Mouse (Mus musculus) MEL (cell line): ENCODE data around the gene Usp3. TPM values are rescaled to one million over a fixed set of nuclear protein-coding genes. Genes with fewer than 3 reads are reported as not detected.

Experiments used
- DNase-seq: peaks from one replicate; pipeline ENCODE4 v3.0.0; 2011; ENCODE audit warnings: low read depth, low spot score
- H3K27ac ChIP-seq: 2 replicates; pipeline ENCODE4 v1.5.1; 2012; ENCODE audit warnings: low read depth, mild to moderate bottlenecking, control low read depth, low read length, moderate library complexity; ENCODE audit not compliant: control insufficient read depth
- H3K27me3 ChIP-seq, 2 experiments: fragments of 150-350 bp in 1 of 2; sonication (generic) in 1 of 2; 2 replicates each; pipeline ENCODE4 v1.6.1; 2012; ENCODE audit warnings: low read length in 2 of 2, mild to moderate bottlenecking in 2 of 2, improper control_type of control experiment in 1 of 2, moderate library complexity in 1 of 2; ENCODE audit not compliant: insufficient read depth in 2 of 2, control insufficient read depth in 1 of 2
- H3K36me3 ChIP-seq, 2 experiments: 2 replicates each; pipeline ENCODE4 v1.6.1; 2012 to 2014; ENCODE audit warnings: low read length in 2 of 2, improper control_type of control experiment in 1 of 2, inconsistent platforms in 1 of 2, mild to moderate bottlenecking in 1 of 2; ENCODE audit not compliant: insufficient read depth in 2 of 2, control insufficient read depth in 1 of 2
- H3K4me1 ChIP-seq, 2 experiments: fragments of 150-350 bp in 1 of 2; sonication (generic) in 1 of 2; 2 replicates each; pipeline ENCODE4 v1.6.1; 2012; ENCODE audit warnings: low read length in 2 of 2, improper control_type of control experiment in 1 of 2, mild to moderate bottlenecking in 1 of 2; ENCODE audit not compliant: insufficient read depth in 2 of 2, control insufficient read depth in 1 of 2
- H3K4me3 ChIP-seq, 2 experiments: fragments of 150-350 bp in 1 of 2; sonication (generic) in 1 of 2; 2 replicates each; pipeline ENCODE4 v1.5.1; 2012; ENCODE audit warnings: low read depth in 2 of 2, low read length in 2 of 2, mild to moderate bottlenecking in 2 of 2, moderate library complexity in 2 of 2, control low read depth in 1 of 2, improper control_type of control experiment in 1 of 2; ENCODE audit not compliant: control insufficient read depth in 1 of 2, insufficient read depth in 1 of 2
- H3K79me2 ChIP-seq: 2 replicates; pipeline ENCODE4 v1.6.1; 2012; ENCODE audit warnings: mild to moderate bottlenecking, low read length, moderate library complexity; ENCODE audit not compliant: control insufficient read depth, poor library complexity, insufficient read depth
- H3K9ac ChIP-seq: 2 replicates; pipeline ENCODE4 v1.6.1; 2012; ENCODE audit warnings: low read depth, mild to moderate bottlenecking, control low read depth, low read length, moderate library complexity; ENCODE audit not compliant: control insufficient read depth, poor library complexity, severe bottlenecking
- H3K9me3 ChIP-seq: fragments of 150-350 bp; sonication (generic); replicated peaks from 2 replicates; pipeline ENCODE4 v1.6.1; 2012; ENCODE audit warnings: mild to moderate bottlenecking, low read length, improper control_type of control experiment, moderate library complexity; ENCODE audit not compliant: insufficient read depth
- BHLHE40 ChIP-seq: IDR thresholded peaks from 2 replicates; pipeline ENCODE4 v1.6.1; 2012; ENCODE audit warnings: low read depth, mild to moderate bottlenecking, inconsistent platforms, low read length, improper control_type of control experiment, borderline replicate concordance
- CHD1 ChIP-seq: IDR thresholded peaks from 2 replicates; pipeline ENCODE4 v1.6.1; 2012; ENCODE audit warnings: low read depth, mild to moderate bottlenecking, inconsistent platforms, low read length, improper control_type of control experiment
- CTCF ChIP-seq, 3 experiments: IDR thresholded peaks in 2 of 3; conservative IDR thresholded peaks in 1 of 3; 2 replicates each; pipeline ENCODE4 v1.5.1; 2011 to 2012; ENCODE audit warnings: low read length in 3 of 3, low read depth in 2 of 3, mild to moderate bottlenecking in 2 of 3, improper control_type of control experiment in 1 of 3, inconsistent platforms in 1 of 3, mixed read lengths in 1 of 3, moderate library complexity in 1 of 3; ENCODE audit not compliant: control insufficient read depth in 1 of 3, insufficient read depth in 1 of 3, poor library complexity in 1 of 3, severe bottlenecking in 1 of 3
- E2F4 ChIP-seq: IDR thresholded peaks from 2 replicates; pipeline ENCODE4 v1.6.1; 2011; ENCODE audit warnings: low read depth, low read length, improper control_type of control experiment, borderline replicate concordance
- ELF1 ChIP-seq: IDR thresholded peaks from 2 replicates; pipeline ENCODE4 v1.6.1; 2014; ENCODE audit warnings: low read depth, mild to moderate bottlenecking, inconsistent platforms, low read length, improper control_type of control experiment, moderate library complexity
- EP300 ChIP-seq, 2 experiments: IDR thresholded peaks; 2 replicates each; pipeline ENCODE4 v1.6.1; 2011; ENCODE audit warnings: improper control_type of control experiment in 2 of 2, low read length in 2 of 2, low read depth in 1 of 2, mild to moderate bottlenecking in 1 of 2
- ETS1 ChIP-seq: IDR thresholded peaks from 2 replicates; pipeline ENCODE4 v1.6.1; 2012; ENCODE audit warnings: low read depth, mild to moderate bottlenecking, inconsistent platforms, low read length, improper control_type of control experiment, moderate library complexity
- GABPA ChIP-seq: IDR thresholded peaks from 2 replicates; pipeline ENCODE4 v1.6.1; 2012; ENCODE audit warnings: low read depth, mild to moderate bottlenecking, inconsistent platforms, low read length, improper control_type of control experiment, moderate library complexity
- GATA1 ChIP-seq: IDR thresholded peaks from 2 replicates; pipeline ENCODE4 v1.6.1; 2011; ENCODE audit warnings: low read depth, low read length, improper control_type of control experiment
- HCFC1 ChIP-seq: IDR thresholded peaks from 2 replicates; pipeline ENCODE4 v1.6.1; 2012; ENCODE audit warnings: low read depth, mild to moderate bottlenecking, inconsistent platforms, low read length, improper control_type of control experiment, moderate library complexity
- JUND ChIP-seq: IDR thresholded peaks from 2 replicates; pipeline ENCODE4 v1.6.1; 2011; ENCODE audit warnings: low read depth, mild to moderate bottlenecking, improper control_type of control experiment, low read length
- KAT2A ChIP-seq: conservative IDR thresholded peaks from 2 replicates; pipeline ENCODE4 v1.6.1; 2012; ENCODE audit warnings: low read depth, low read length, improper control_type of control experiment, inconsistent platforms
- MAFK ChIP-seq: IDR thresholded peaks from 2 replicates; pipeline ENCODE4 v1.6.1; 2011; ENCODE audit warnings: low read depth, mild to moderate bottlenecking, low read length, improper control_type of control experiment, borderline replicate concordance
- MAX ChIP-seq: IDR thresholded peaks from 2 replicates; pipeline ENCODE4 v1.6.1; 2011; ENCODE audit warnings: low read length, improper control_type of control experiment
- MAZ ChIP-seq: IDR thresholded peaks from 2 replicates; pipeline ENCODE4 v1.6.1; 2012; ENCODE audit warnings: low read depth, mild to moderate bottlenecking, inconsistent platforms, low read length, improper control_type of control experiment
- MEF2A ChIP-seq: IDR thresholded peaks from 2 replicates; pipeline ENCODE4 v1.6.1; 2014; ENCODE audit warnings: low read depth, mild to moderate bottlenecking, inconsistent platforms, low read length, improper control_type of control experiment; ENCODE audit not compliant: poor library complexity, insufficient replicate concordance, severe bottlenecking; ENCODE audit errors: extremely low read depth
- MXI1 ChIP-seq: IDR thresholded peaks from 2 replicates; pipeline ENCODE4 v1.6.1; 2011; ENCODE audit warnings: mild to moderate bottlenecking, low read depth, low read length, improper control_type of control experiment
- MYB ChIP-seq: IDR thresholded peaks from 2 replicates; pipeline ENCODE4 v1.6.1; 2011; ENCODE audit warnings: mild to moderate bottlenecking, low read depth, low read length, improper control_type of control experiment
- MYC ChIP-seq: IDR thresholded peaks from 2 replicates; pipeline ENCODE4 v1.6.1; 2011; ENCODE audit warnings: low read depth, mild to moderate bottlenecking, low read length, improper control_type of control experiment, moderate library complexity
- NELFE ChIP-seq: IDR thresholded peaks from 2 replicates; pipeline ENCODE4 v1.6.1; 2011; ENCODE audit warnings: low read depth, low read length, improper control_type of control experiment
- NRF1 ChIP-seq: IDR thresholded peaks from 2 replicates; pipeline ENCODE4 v1.6.1; 2014; ENCODE audit warnings: low read depth, mild to moderate bottlenecking, inconsistent platforms, low read length, improper control_type of control experiment, moderate library complexity; ENCODE audit not compliant: poor library complexity, insufficient read depth, severe bottlenecking
- POLR2A ChIP-seq, 2 experiments: IDR thresholded peaks; 2 replicates each; pipeline ENCODE4 v1.6.1; 2011 to 2012; ENCODE audit warnings: low read length in 2 of 2, mild to moderate bottlenecking in 2 of 2, control low read depth in 1 of 2, improper control_type of control experiment in 1 of 2, low read depth in 1 of 2, moderate library complexity in 1 of 2; ENCODE audit not compliant: control insufficient read depth in 1 of 2, insufficient read depth in 1 of 2, poor library complexity in 1 of 2
- POLR2AphosphoS2 ChIP-seq: IDR thresholded peaks from 2 replicates; pipeline ENCODE4 v1.6.1; 2011; ENCODE audit warnings: low read length, improper control_type of control experiment
- POLR2AphosphoS5 ChIP-seq: IDR thresholded peaks from 2 replicates; pipeline ENCODE4 v1.6.1; 2012; ENCODE audit warnings: low read depth, borderline replicate concordance, mild to moderate bottlenecking, inconsistent platforms, low read length, moderate library complexity, mixed read lengths
- RAD21 ChIP-seq: IDR thresholded peaks from 2 replicates; pipeline ENCODE4 v1.6.1; 2011; ENCODE audit warnings: mild to moderate bottlenecking, low read depth, low read length, improper control_type of control experiment
- RCOR1 ChIP-seq: IDR thresholded peaks from 2 replicates; pipeline ENCODE4 v1.6.1; 2012; ENCODE audit warnings: low read depth, mild to moderate bottlenecking, inconsistent platforms, low read length, improper control_type of control experiment
- SIN3A ChIP-seq: IDR thresholded peaks from 2 replicates; pipeline ENCODE4 v1.6.1; 2012; ENCODE audit warnings: low read length, improper control_type of control experiment, inconsistent platforms
- SMC3 ChIP-seq: IDR thresholded peaks from 2 replicates; pipeline ENCODE4 v1.6.1; 2011; ENCODE audit warnings: low read depth, low read length, improper control_type of control experiment
- TAL1 ChIP-seq: IDR thresholded peaks from 2 replicates; pipeline ENCODE4 v1.6.1; 2012; ENCODE audit warnings: mild to moderate bottlenecking, inconsistent platforms, low read length, moderate library complexity, mixed read lengths
- TBP ChIP-seq: IDR thresholded peaks from 2 replicates; pipeline ENCODE4 v1.8.0; 2011; ENCODE audit warnings: low read depth, low read length, improper control_type of control experiment
- TCF12 ChIP-seq: IDR thresholded peaks from 2 replicates; pipeline ENCODE4 v1.6.1; 2014; ENCODE audit warnings: low read depth, mild to moderate bottlenecking, inconsistent platforms, low read length, improper control_type of control experiment, moderate library complexity
- UBTF ChIP-seq: IDR thresholded peaks from 2 replicates; pipeline ENCODE4 v1.6.1; 2012; ENCODE audit warnings: low read depth, mild to moderate bottlenecking, inconsistent platforms, low read length, improper control_type of control experiment, moderate library complexity, borderline replicate concordance; ENCODE audit not compliant: insufficient read depth
- USF1 ChIP-seq: IDR thresholded peaks from 2 replicates; pipeline ENCODE4 v1.6.1; 2014; ENCODE audit warnings: low read depth, mild to moderate bottlenecking, inconsistent platforms, low read length, improper control_type of control experiment, moderate library complexity
- USF2 ChIP-seq, 2 experiments: IDR thresholded peaks; 2 replicates each; pipeline ENCODE4 v1.6.1; 2011 to 2012; ENCODE audit warnings: improper control_type of control experiment in 2 of 2, low read length in 2 of 2, borderline replicate concordance in 1 of 2, inconsistent platforms in 1 of 2, low read depth in 1 of 2, mild to moderate bottlenecking in 1 of 2; ENCODE audit not compliant: insufficient read depth in 1 of 2
- ZC3H11A ChIP-seq: IDR thresholded peaks from 2 replicates; pipeline ENCODE4 v1.6.1; 2012; ENCODE audit warnings: low read depth, mild to moderate bottlenecking, inconsistent platforms, low read length, improper control_type of control experiment
- ZKSCAN1 ChIP-seq: IDR thresholded peaks from 2 replicates; pipeline ENCODE4 v1.6.1; 2012; ENCODE audit warnings: low read depth, mild to moderate bottlenecking, inconsistent platforms, low read length, improper control_type of control experiment, moderate library complexity
- ZMIZ1 ChIP-seq: IDR thresholded peaks from 2 replicates; pipeline ENCODE4 v1.6.1; 2012; ENCODE audit warnings: low read depth, mild to moderate bottlenecking, inconsistent platforms, low read length, improper control_type of control experiment, moderate library complexity
- polyA plus RNA-seq, 2 experiments: library from polyadenylated mRNA; stranded (reverse) in 1 of 2; unstranded in 1 of 2; fragments of >175 nt in 1 of 2; fragments of >200 nt in 1 of 2; gene quantifications; 2 replicates each; pipeline versions ENCODE4 v1.2.1 to v1.2.4; 2012; ENCODE audit warnings: low replicate concordance in 2 of 2, low read depth in 1 of 2; ENCODE audit not compliant: insufficient read length in 2 of 2, insufficient read depth in 1 of 2, missing spikeins in 1 of 2
- total RNA-seq: library from RNA; depleted of rRNA; stranded (reverse); fragments of 300-350 nt; gene quantifications from 2 replicates; pipeline ENCODE4 v1.2.3, GENCODE M21; 2012

The Usp3 gene
- total and polyA plus RNA-seq, 3 experiments: 9.8 to 534 (median 22.0) TPM

- H3K4me3 ChIP-seq: no peak overlapping the region; a peak in 1 of 4 replicates
- no peaks in the 10 kb centered on the region for H3K9me3 ChIP-seq
- H3K36me3 ChIP-seq: peaks cover 0 to 27% of the 10 kb centered on the region in 2 experiments; a peak in 2 of 4 replicates
- no peak overlapping the region for H3K27ac ChIP-seq
- H3K4me1 ChIP-seq: peaks cover 6 to 8% of the 10 kb centered on the region in 2 experiments
- no peak overlapping the region for H3K9ac ChIP-seq
- H3K79me2 ChIP-seq: peaks cover 29% of the 10 kb centered on the region
- DNase-seq: peak; percentile 68
- H3K27me3 ChIP-seq: no peaks in the 10 kb centered on the region
- TF ChIP-seq UBTF (no peak), MAX (no peak), CHD1 (no peak), SMC3 (no peak), POLR2AphosphoS2 (no peak), ZC3H11A (no peak), GABPA (no peak), POLR2A (IDR thresholded peaks at IDR 0.05; ENCODE audit: control insufficient read depth in 1 of 2, insufficient read depth in 1 of 2, low read depth in 1 of 2, low read length in 2 of 2, poor library complexity in 1 of 2) (no peak), EP300 (IDR thresholded peaks at IDR 0.05; ENCODE audit: low read depth in 1 of 2, low read length in 2 of 2) (peak in 1 of 2 experiments; percentile 34; a peak in 2 of 4 replicates), SIN3A (peak; percentile 67), ZKSCAN1 (no peak), ELF1 (0 out of 2 replicates have a peak, but pooled peaks have one; percentile 14), POLR2AphosphoS5 (no peak), MAZ (no peak), BHLHE40 (no peak), TCF12 (peak; percentile 32; the same call in 1 of the 2 replicates), MYB (no peak), ETS1 (peak; percentile 46; the same call in 1 of the 2 replicates), E2F4 (no peak), CTCF (IDR thresholded peaks at IDR 0.05 in 2 of 3, conservative IDR thresholded peaks at IDR 0.05 in 1 of 3; ENCODE audit: control insufficient read depth in 1 of 3, insufficient read depth in 1 of 3, low read depth in 2 of 3, low read length in 3 of 3, poor library complexity in 1 of 3, severe bottlenecking in 1 of 3) (no peak), NELFE (no peak), USF2 (IDR thresholded peaks at IDR 0.05; ENCODE audit: borderline replicate concordance in 1 of 2, insufficient read depth in 1 of 2, low read depth in 1 of 2, low read length in 2 of 2) (no peak), RAD21 (no peak), MEF2A (no peak), RCOR1 (0 out of 2 replicates have a peak, but pooled peaks have one; percentile 52), TBP (no peak), USF1 (no peak), NRF1 (no peak), MYC (no peak), ZMIZ1 (0 out of 2 replicates have a peak, but pooled peaks have one; percentile 30), JUND (no peak), TAL1 (no peak), KAT2A (no peak), MAFK (no peak), HCFC1 (peak; percentile 39; the same call in 1 of the 2 replicates), GATA1 (0 out of 2 replicates have a peak, but pooled peaks have one; percentile 7), MXI1 (peak; percentile 50; the same call in 1 of the 2 replicates)
These were observed 6.4 kb downstream of the Usp3 start for GRCm38 (mm10) chr9:66586533-66586932.
